Mouse (Mus musculus): ENCODE data around the gene Zscan10.
"Not testable (repeated sequence)": the region's sequence is repeated elsewhere in the genome, so short reads cannot be mapped to it uniquely, and the experiment has no call there.

DNA sequence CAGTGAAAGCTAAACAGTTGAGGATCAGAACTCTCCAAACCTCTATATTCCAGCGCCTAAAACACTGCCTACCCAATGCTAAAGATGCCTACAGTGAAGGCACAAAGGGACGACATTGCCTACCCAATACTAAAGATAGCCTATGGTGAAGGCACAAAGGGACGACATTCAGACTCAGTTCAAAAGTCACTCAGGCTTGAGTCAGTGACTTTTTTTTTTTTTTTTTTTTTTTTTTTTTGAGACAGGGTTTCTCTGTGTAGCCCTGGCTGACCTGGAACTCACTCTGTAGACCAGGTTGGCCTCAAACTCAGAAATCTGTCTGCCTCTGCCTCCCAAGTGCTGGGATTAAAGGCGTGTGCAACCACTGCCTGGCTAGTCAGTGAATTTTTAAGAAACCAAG is 5.5 kb upstream of the Zscan10 start:
- not testable (repeated sequence) for TF ChIP-seq GATA1 (IDR thresholded peaks at IDR 0.05; ENCODE audit: borderline replicate concordance, low read length); FLI1 (IDR thresholded peaks at IDR 0.05; ENCODE audit: low read length)
